Mouse (Mus musculus) CH12.LX (cell line): Measurements from ENCODE around the gene Ppm1b. TPM values are rescaled to one million over a fixed set of nuclear protein-coding genes. Genes with fewer than 3 reads are reported as not detected.

Experiments
- DNase-seq: peaks from one replicate; pipeline ENCODE4 v3.0.0-alpha.2; 2013; ENCODE audit errors: extremely low read depth
- H3K27ac ChIP-seq: 2 replicates; pipeline ENCODE4 v1.5.1; 2012; ENCODE audit warnings: low read depth, mild to moderate bottlenecking, control low read depth, moderate library complexity; ENCODE audit not compliant: insufficient read depth
- H3K27me3 ChIP-seq: replicated peaks from 2 replicates; pipeline ENCODE3; 2012; ENCODE audit warnings: inconsistent platforms
- H3K36me3 ChIP-seq, 2 experiments: replicated peaks in 1 of 2; 2 replicates each; pipeline versions ENCODE3 to v1.6.1; 2012; ENCODE audit warnings: inconsistent platforms in 1 of 2, low read length in 1 of 2, mild to moderate bottlenecking in 1 of 2, mixed read lengths in 1 of 2, moderate library complexity in 1 of 2; ENCODE audit not compliant: control insufficient read depth in 1 of 2, insufficient read depth in 1 of 2
- H3K4me1 ChIP-seq, 2 experiments: 2 replicates each; pipeline ENCODE4 v1.6.1; 2012; ENCODE audit warnings: inconsistent platforms in 1 of 2, moderate library complexity in 1 of 2; ENCODE audit not compliant: insufficient read depth in 2 of 2, control insufficient read depth in 1 of 2
- H3K4me2 ChIP-seq: 2 replicates; pipeline ENCODE4 v1.6.1; 2012; ENCODE audit warnings: low read depth, mild to moderate bottlenecking, control low read depth; ENCODE audit not compliant: poor library complexity, insufficient read depth, severe bottlenecking
- H3K4me3 ChIP-seq, 3 experiments: fragments of 150-350 bp in 1 of 3; sonication (generic) in 1 of 3; replicated peaks in 1 of 3; 2 replicates each; pipeline versions ENCODE3 to v1.5.1; 2011 to 2012; ENCODE audit warnings: low read depth in 2 of 3, low read length in 2 of 3, mild to moderate bottlenecking in 2 of 3, moderate library complexity in 2 of 3, control low read depth in 1 of 3, improper control_type of control experiment in 1 of 3, inconsistent platforms in 1 of 3, mixed read lengths in 1 of 3; ENCODE audit not compliant: poor library complexity in 1 of 3
- H3K79me2 ChIP-seq: replicated peaks from 2 replicates; pipeline ENCODE4 v1.6.1; 2012; ENCODE audit warnings: mild to moderate bottlenecking, moderate library complexity; ENCODE audit not compliant: control insufficient read depth, poor library complexity, insufficient read depth, severe bottlenecking; ENCODE audit errors: extremely low read depth
- H3K9ac ChIP-seq: 2 replicates; pipeline ENCODE4 v1.6.1; 2012; ENCODE audit warnings: low read depth, mild to moderate bottlenecking, control low read depth, moderate library complexity; ENCODE audit not compliant: insufficient read depth
- H3K9me3 ChIP-seq: replicated peaks from 2 replicates; pipeline ENCODE3; 2012; ENCODE audit warnings: low read length, inconsistent platforms, mixed read lengths
- CHD2 ChIP-seq: IDR thresholded peaks from 2 replicates; pipeline ENCODE4 v1.6.1; 2011; ENCODE audit warnings: low read length, improper control_type of control experiment
- HCFC1 ChIP-seq: IDR thresholded peaks from 2 replicates; pipeline ENCODE4 v1.6.1; 2012; ENCODE audit warnings: low read depth, mild to moderate bottlenecking, inconsistent platforms, low read length, improper control_type of control experiment
- IRF4 ChIP-seq: IDR thresholded peaks from 2 replicates; pipeline ENCODE4 v1.6.1; 2014; ENCODE audit warnings: low read depth, mild to moderate bottlenecking, inconsistent platforms, low read length, improper control_type of control experiment
- JUND ChIP-seq: conservative IDR thresholded peaks from 2 replicates; pipeline ENCODE4 v1.6.1; 2011; ENCODE audit warnings: low read depth, low read length, improper control_type of control experiment
- KAT2A ChIP-seq: IDR thresholded peaks from 2 replicates; pipeline ENCODE4 v1.6.1; 2012; ENCODE audit warnings: low read length, improper control_type of control experiment, inconsistent platforms; ENCODE audit not compliant: insufficient replicate concordance
- MAZ ChIP-seq: IDR thresholded peaks from 2 replicates; pipeline ENCODE4 v1.6.1; 2012; ENCODE audit warnings: low read depth, mild to moderate bottlenecking, inconsistent platforms, low read length, improper control_type of control experiment, moderate library complexity
- NELFE ChIP-seq: IDR thresholded peaks from 2 replicates; pipeline ENCODE4 v1.6.1; 2011; ENCODE audit warnings: low read depth, low read length, improper control_type of control experiment
- POLR2A ChIP-seq: IDR thresholded peaks from 2 replicates; pipeline ENCODE4 v1.6.1; 2011; ENCODE audit warnings: low read depth, mild to moderate bottlenecking, improper control_type of control experiment, low read length
- RCOR1 ChIP-seq: conservative IDR thresholded peaks from 2 replicates; pipeline ENCODE4 v1.6.1; 2012; ENCODE audit warnings: low read depth, mild to moderate bottlenecking, inconsistent platforms, low read length, improper control_type of control experiment
- TBP ChIP-seq: conservative IDR thresholded peaks from 2 replicates; pipeline ENCODE4 v1.6.1; 2011; ENCODE audit warnings: low read depth, low read length, improper control_type of control experiment
- TCF12 ChIP-seq: IDR thresholded peaks from 2 replicates; pipeline ENCODE4 v1.6.1; 2014; ENCODE audit warnings: low read depth, mild to moderate bottlenecking, inconsistent platforms, low read length, improper control_type of control experiment
- UBTF ChIP-seq: IDR thresholded peaks from 2 replicates; pipeline ENCODE4 v1.6.1; 2012; ENCODE audit warnings: low read depth, mild to moderate bottlenecking, inconsistent platforms, low read length, improper control_type of control experiment, moderate library complexity
- ZMIZ1 ChIP-seq: IDR thresholded peaks from 2 replicates; pipeline ENCODE4 v1.6.1; 2012; ENCODE audit warnings: low read depth, mild to moderate bottlenecking, inconsistent platforms, low read length, improper control_type of control experiment
- dilution Hi-C: fragments of 300-500 bp; cut with MboI; formaldehyde crosslinking; loops from 2 replicates; pipeline ENCODE4 v1.14.3; 2020; ENCODE audit warnings: low sequenced_read_pairs; ENCODE audit not compliant: extremely low pct_unique_long_range_greater_than_20kb, extremely low pct_ligation_motif_present
- in situ Hi-C: fragments of 300-500 bp; cut with MboI; formaldehyde crosslinking; loops from 3 replicates; pipeline ENCODE4 v1.14.3; 2019; ENCODE audit warnings: low sequenced_read_pairs, low pct_ligation_motif_present, low pct_unique_long_range_greater_than_20kb, mixed read lengths
- polyA plus RNA-seq: library from polyadenylated mRNA; unstranded; fragments of >175 nt; gene quantifications from 2 replicates; pipeline ENCODE4 v1.2.1, GENCODE M21; 2012; ENCODE audit warnings: low read depth; ENCODE audit not compliant: insufficient read length
- total RNA-seq, 2 experiments: library from RNA; depleted of rRNA; stranded (reverse); fragments of 300-350 nt in 1 of 2; fragments of >200 nt in 1 of 2; gene quantifications; 2 replicates each; pipeline ENCODE4 v1.2.3; 2012 to 2014

Ppm1b gene
- total and polyA plus RNA-seq, 3 experiments = 37.7 to 49.6 (median 39.5) TPM

GRCm38 (mm10) chr17:84957487-84958259, 1.1 kb downstream of the Ppm1b start:
- H3K4me3 ChIP-seq = peak overlapping the region; percentile 74 to 97 (median 93)
- H3K9ac ChIP-seq = peak overlapping the region; percentile 89
- dilution Hi-C loops (no loop called here), in situ Hi-C loops (no loop called here)
- DNase-seq = peak; percentile 100
- H3K36me3 ChIP-seq = peaks cover 0 to 5% of the 10 kb centered on the region in 2 experiments
- no peaks in the 10 kb centered on the region for H3K27me3 ChIP-seq
- H3K79me2 ChIP-seq = peaks cover 35% of the 10 kb centered on the region
- no peak overlapping the region for H3K4me2 ChIP-seq
- TF ChIP-seq POLR2A (peak; percentile 87), TCF12 (peak; percentile 78), UBTF (no peak), HCFC1 (peak; percentile 38), RCOR1 (no peak), ZMIZ1 (0 out of 2 replicates have a peak, but pooled peaks have one; percentile 57), KAT2A (no peak), CHD2 (peak; percentile 89), NELFE (peak; percentile 89), IRF4 (peak; percentile 16; the same call in 1 of the 2 replicates), MAZ (peak; percentile 83), JUND (peak; percentile 31; the same call in 1 of the 2 replicates), TBP (no peak)
- TF ChIP-seq, all 38 proteins: peak for 9
- H3K4me1 ChIP-seq = peaks cover 5 to 36% of the 10 kb centered on the region in 2 experiments; a peak in 3 of 4 replicates
- H3K9me3 ChIP-seq = no peaks in the 10 kb centered on the region
- peak overlapping the region; percentile 76 for H3K27ac ChIP-seq

DNA sequence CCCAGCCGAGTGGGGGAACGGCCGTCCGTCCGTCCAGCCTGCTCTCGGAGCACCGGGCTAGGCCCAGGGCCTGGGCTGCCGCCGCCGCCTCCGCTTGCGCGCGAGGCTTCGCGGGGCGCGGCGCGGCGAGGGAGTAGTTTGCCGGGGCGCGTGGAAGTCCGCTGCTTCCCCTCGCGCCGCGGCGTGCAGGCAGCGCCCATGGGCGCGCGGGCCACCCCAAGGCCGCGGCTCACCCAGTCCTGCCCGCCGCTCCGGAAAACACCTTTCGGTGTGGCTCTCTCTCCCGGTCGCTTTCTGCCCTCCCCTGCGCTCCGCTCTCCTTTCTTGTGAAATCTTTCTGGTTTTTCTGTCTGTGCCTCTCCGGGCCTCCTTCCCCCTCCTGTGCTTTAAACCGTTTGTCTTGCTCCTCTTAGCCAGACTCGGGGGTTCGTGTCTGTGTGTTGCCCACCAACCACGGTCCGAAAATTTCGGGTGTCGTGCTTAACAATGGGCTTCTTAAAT, 1.9 kb downstream of the Ppm1b start:
- Histone ChIP-seq H3K27ac (peak overlapping the region; percentile 45; the same call in 1 of the 2 replicates), H3K9me3 (no peaks in the 10 kb centered on the region), H3K4me1 (peaks cover 5 to 36% of the 10 kb centered on the region in 2 experiments; a peak in 3 of 4 replicates), H3K4me2 (peak overlapping the region; percentile 83), H3K79me2 (peaks cover 40% of the 10 kb centered on the region), H3K27me3 (no peaks in the 10 kb centered on the region), H3K36me3 (peaks cover 0 to 5% of the 10 kb centered on the region in 2 experiments), H3K9ac (peak overlapping the region; percentile 89), H3K4me3 (peak overlapping the region; percentile 74 to 97 (median 93))
- dilution Hi-C loops = no loop called here
- in situ Hi-C loops = no loop called here
- no peak for TF ChIP-seq CHD2
- peak; percentile 76; the same call in 1 of the 2 replicates for TF ChIP-seq UBTF
- peak; percentile 17 for DNase-seq
